Mouse (Mus musculus): ENCODE results near the gene Fcgr1.
"Not testable (repeated sequence)": the region's sequence is repeated elsewhere in the genome, so short reads cannot be mapped to it uniquely, and the experiment has no call there.

Fcgr1 gene

GRCm38 (mm10) chr3:96293787-96294186 lies at the start of gene Fcgr1:
TSS of gene Fcgr1 (minus strand) at chr3:96293969.
- no peak for DNase-seq

- DNase-seq: not testable (repeated sequence)
Observed at GRCm38 (mm10) chr3:96342652-96343051, 48.9 kb upstream of the Fcgr1 start.

GRCm38 (mm10) chr3:96342100-96342499 lies 48.3 kb upstream of the Fcgr1 start:
- not testable (repeated sequence) for DNase-seq

GRCm38 (mm10) chr3:96340611-96341312 lies 47.0 kb upstream of the Fcgr1 start:
- peak in 1 of 2 experiments; percentile 44 for DNase-seq

GRCm38 (mm10) chr3:96338849-96339480 lies 45.2 kb upstream of the Fcgr1 start:
- DNase-seq: peak in 1 of 2 experiments; percentile 23

DNA sequence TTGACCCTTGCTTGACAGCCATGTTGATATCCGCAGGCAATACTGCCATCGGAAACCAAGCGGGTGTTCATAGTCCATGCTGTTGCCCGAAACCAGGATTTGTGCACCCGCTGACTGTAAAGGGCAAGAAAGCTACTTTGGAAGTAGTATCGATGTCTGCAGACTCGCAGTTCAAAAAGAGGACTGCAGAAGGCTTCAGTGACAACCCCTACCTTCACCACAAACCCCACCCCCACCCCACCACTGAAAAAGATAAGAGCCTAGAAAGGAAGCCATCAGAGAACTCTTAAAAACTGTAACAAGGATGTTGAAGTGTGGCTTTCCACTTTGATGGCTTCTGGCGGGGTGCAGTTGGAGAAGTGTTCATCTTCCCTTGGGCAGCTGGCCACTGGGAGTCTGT lies 44.3 kb upstream of the Fcgr1 start:
- DNase-seq: peak in 1 of 2 experiments; percentile 9

GRCm38 (mm10) chr3:96337269-96337668 lies 43.5 kb upstream of the Fcgr1 start:
- no peak for DNase-seq

DNA sequence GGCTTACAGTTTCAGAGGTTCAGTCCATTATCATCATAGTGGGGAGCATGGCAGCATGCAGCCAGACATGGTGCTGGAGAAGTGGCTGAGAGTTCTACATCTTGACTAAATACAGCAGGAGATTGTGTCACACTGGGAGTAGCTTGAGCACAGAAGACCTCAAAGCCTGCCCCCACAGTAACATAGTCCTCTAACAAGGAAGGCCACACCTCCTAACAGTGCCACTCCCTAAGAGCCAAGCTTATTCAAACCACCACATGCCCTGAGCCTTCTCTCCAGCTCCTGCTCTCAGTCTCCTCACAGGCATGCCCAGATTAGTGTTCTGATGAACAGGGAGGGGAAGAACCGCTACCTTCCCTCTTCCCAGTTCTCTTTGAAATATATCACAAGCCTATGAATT lies 42.9 kb upstream of the Fcgr1 start:
- DNase-seq: peak in 1 of 2 experiments; percentile 2

DNA sequence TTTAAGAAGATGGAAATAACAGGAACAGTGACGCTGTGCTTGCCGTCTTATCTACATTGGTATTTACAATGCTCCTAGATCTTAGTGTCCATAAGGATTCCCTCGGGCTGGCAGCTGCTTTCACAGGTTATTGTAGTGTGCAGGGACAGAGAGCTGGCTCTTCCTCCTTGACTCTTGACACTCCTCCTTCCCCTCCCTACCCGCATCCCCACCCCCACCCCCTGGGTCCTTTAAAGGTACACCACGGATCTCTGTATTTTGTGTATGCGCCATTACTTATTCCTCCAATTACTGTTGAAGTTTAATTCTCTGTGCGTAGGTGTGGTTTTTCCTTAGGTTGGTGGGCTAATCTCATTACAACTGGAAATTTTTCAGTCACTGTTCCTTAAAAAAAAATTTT lies 41.8 kb upstream of the Fcgr1 start:
- DNase-seq: peak in 1 of 2 experiments; percentile 20

DNA sequence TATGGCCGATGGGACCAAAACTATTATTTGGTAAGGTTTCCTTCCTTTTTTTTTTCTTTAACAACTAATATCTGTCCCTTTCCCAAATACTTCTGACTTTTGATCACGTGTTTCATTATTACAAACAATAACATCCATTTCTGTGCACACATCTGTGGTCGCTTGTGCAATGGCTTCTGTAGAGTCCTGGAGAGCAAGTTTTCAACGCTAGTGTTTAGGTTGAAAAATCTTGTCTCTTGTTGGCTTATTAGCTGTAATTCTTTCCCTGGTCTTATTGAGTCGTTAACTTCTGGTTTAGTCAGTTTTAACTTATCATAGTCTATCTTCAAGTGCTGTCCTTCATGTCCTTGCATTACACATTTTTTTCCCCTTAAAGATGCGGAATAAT lies 41.4 kb upstream of the Fcgr1 start:
- DNase-seq: peak in 1 of 2 experiments; percentile 21

DNA sequence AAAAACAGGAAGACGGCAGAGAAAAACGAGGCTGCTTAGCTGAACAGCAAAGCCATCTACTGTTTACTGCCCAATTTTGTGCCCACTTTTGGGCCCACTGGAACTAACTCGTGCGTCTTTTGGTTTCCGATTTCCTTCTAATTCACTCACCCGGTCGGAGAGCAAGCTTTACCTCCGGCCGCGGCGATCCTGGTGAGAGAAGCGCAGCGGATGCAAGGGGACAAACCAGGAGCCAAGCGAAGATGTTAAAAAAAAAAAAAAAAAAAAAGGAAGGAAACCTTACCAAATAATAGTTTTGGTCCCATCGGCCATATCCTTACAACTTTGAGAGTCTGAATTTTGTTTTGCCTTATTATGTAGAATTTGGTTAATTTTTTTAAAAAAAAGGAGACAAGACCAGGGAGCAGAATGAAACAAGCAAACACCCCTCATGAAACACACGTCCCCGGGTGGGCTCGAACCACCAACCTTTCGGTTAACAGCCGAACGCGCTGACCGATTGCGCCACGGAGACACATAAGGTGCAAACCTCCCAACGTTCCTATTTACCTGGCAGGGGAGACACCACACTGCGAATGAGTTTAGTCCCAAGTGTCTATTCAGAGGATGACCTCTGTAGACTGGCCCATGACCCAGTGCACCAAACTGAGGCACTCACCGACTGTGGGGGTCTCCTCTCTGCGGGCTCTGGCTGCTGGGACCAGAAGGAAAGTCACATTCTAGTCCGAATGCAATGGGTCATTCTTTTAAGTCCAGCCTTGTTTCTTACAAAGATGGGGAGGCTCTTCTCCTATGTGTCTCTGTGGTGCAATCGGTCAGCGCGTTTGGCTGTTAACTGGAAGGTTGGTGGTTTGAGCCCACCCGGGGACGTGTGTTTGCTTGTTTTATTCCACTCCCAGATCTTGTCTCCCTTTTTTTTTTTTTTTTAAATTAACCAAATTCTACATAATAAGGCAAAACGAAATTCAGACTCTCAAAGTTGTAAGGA lies 40.7 kb upstream of the Fcgr1 start:
- DNase-seq: peak in 1 of 2 experiments; percentile 39

GRCm38 (mm10) chr3:96333396-96334174 lies 39.8 kb upstream of the Fcgr1 start:
- peak in 1 of 2 experiments; percentile 37 for DNase-seq

DNA sequence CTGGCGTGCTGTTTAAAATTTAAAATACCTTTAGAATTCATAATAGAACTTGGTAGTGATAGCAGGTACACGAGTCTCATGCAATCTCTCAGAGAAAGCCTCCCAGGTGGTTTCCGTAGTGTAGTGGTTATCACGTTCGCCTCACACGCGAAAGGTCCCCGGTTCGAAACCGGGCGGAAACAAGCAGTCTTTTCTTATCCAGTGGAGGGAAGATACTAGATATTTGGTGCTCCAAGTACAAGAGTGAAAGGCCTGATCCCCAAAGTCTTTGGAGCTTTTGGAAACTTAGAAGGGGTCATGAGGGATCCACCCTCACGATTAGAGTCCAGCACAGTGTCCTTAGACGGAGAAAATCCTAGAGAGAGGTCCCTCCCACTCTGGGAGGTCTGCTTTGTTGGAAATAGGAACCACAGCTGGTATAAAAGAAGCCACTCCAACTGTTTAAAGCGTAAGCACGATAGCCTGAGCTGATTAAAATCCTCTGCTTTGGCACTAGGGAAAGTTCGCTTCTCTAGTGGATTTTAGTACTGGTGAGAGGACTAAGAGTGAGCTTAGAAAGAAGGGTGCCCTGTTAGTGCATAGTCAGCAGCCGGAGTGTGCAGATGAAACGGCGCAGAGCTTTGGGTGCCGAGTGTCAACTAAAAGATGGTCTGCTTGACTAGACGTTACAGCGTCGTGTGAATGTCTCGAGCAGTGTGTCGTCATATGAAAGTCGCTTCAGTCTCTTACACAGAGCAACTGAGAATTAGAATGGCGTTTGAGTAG lies 39.0 kb upstream of the Fcgr1 start:
- DNase-seq: peak in 1 of 2 experiments; percentile 33

- peak in 1 of 2 experiments; percentile 31 for DNase-seq
Observed at GRCm38 (mm10) chr3:96332000-96332399, 38.2 kb upstream of the Fcgr1 start.

DNA sequence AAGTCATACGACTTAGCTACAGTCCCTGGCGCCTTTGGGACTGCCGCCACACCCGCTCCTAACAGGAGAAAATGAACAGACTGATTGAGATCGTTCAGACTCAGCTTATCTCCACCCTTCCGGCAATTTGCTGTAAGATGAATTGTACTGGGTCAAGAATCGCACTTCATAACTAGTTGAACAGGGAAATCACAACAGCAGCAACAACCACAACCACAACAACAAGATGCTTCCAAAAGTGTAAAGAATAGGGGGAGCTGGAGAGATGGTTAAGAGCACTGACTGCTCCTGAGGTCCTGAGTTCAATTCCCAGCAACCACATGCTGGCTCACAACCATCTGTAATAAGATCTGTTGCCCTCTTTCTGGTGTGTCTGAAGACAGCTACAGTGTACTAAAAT lies 37.7 kb upstream of the Fcgr1 start:
- peak in 1 of 2 experiments; percentile 1 for DNase-seq

DNA sequence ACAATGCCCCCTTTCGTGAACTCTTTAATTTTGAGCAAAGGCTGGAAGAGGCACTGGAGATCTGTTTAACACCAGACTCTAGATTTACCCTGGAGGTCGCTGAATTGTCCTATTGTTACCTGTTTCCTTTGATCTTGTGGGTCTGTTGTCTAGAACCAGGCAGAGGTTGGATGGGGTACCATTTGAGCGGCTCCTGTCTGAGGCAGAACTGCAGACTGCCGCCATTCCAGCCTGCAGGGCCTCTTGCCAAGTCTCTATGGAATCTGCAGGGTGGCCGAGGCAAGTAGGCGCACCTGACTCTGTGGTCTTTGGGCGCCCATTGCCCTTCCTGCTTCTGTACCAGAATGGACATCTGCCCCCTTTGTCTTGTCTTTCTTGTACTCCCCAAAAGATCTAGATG lies 36.8 kb upstream of the Fcgr1 start:
- no peak for DNase-seq

- DNase-seq: no peak
Observed at GRCm38 (mm10) chr3:96330181-96330580, 36.4 kb upstream of the Fcgr1 start.

GRCm38 (mm10) chr3:96328730-96329387 lies 35.1 kb upstream of the Fcgr1 start:
- no peak for DNase-seq

GRCm38 (mm10) chr3:96328060-96328729 lies 34.4 kb upstream of the Fcgr1 start:
- DNase-seq: peak in 1 of 2 experiments; percentile 35

DNA sequence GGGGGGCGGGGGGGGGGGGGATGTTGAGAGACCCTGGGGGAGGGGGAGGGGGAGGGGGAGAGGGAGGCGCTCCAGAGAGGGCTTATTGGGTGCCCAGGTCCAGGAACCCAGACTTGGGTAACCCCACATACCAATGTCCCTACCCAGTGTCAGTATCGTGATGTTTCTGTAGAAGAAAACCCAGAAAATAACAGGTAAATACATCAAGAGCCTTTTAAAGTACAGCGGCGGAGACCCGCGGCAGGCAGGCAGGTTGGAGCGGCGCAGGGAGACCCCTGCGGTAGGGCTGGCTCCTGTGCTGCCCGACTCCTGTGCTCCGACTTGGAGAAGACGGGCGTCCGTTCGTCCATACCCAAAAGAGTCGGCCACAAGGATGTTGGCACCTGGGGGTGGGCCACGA lies 33.9 kb upstream of the Fcgr1 start:
- no peak for DNase-seq

Data from cerebellum, postnatal 10 days (tissue).